Mouse (Mus musculus) left cerebral cortex, adult 2 months (tissue): Measurements from ENCODE around the gene Cyp2j13. TPM values are rescaled to one million over a fixed set of nuclear protein-coding genes. Genes with fewer than 3 reads are reported as not detected.
"Not testable (repeated sequence)": the region's sequence is repeated elsewhere in the genome, so short reads cannot be mapped to it uniquely, and the experiment has no call there.

Source experiments
- DNase-seq, 2 experiments: peaks; one replicate each; pipeline ENCODE4 v3.0.0; 2021 to 2022; ENCODE audit warnings: low spot score in 2 of 2, mixed read lengths in 1 of 2; ENCODE audit errors: extremely low spot score in 1 of 2
- H3K27ac ChIP-seq: fragments of 200-600 bp; 2 replicates; pipeline ENCODE4 v1.8.1; 2022
- H3K4me3 ChIP-seq: fragments of 200-600 bp; 2 replicates; pipeline ENCODE4 v1.8.1; 2022
- CTCF ChIP-seq: fragments of 200-600 bp; IDR thresholded peaks from 2 replicates; pipeline ENCODE4 v1.8.1; 2022; ENCODE audit warnings: antibody characterized with exemption, mild to moderate bottlenecking, moderate library complexity
- intact Hi-C: fragments of 180-260 bp; cut with DNase I; formaldehyde crosslinking; loops from one replicate; pipeline ENCODE4 v1.15.1; 2025
- long read RNA-seq, 2 experiments: library from polyadenylated mRNA; stranded (forward); transcript quantifications; one replicate each; pipeline ENCODE4 v2.0.0; 2021; ENCODE audit warnings: borderline mapping rate in 2 of 2
- total RNA-seq, 2 experiments: library from RNA; stranded (reverse); gene quantifications; 2 replicates each; pipeline ENCODE4 v1.2.3; 2021

Gene Cyp2j13
- total RNA-seq, result 1 to 10 TPM; 1.1 to 1.2 TPM
- long read RNA-seq, experiment 1, partial matches to known transcripts, result 0 of 1 reads
- long read RNA-seq, experiment 1, other reads (novel, unspliced or antisense), result 1 of 1 reads
- long read RNA-seq, experiment 2, result 0 reads

DNA sequence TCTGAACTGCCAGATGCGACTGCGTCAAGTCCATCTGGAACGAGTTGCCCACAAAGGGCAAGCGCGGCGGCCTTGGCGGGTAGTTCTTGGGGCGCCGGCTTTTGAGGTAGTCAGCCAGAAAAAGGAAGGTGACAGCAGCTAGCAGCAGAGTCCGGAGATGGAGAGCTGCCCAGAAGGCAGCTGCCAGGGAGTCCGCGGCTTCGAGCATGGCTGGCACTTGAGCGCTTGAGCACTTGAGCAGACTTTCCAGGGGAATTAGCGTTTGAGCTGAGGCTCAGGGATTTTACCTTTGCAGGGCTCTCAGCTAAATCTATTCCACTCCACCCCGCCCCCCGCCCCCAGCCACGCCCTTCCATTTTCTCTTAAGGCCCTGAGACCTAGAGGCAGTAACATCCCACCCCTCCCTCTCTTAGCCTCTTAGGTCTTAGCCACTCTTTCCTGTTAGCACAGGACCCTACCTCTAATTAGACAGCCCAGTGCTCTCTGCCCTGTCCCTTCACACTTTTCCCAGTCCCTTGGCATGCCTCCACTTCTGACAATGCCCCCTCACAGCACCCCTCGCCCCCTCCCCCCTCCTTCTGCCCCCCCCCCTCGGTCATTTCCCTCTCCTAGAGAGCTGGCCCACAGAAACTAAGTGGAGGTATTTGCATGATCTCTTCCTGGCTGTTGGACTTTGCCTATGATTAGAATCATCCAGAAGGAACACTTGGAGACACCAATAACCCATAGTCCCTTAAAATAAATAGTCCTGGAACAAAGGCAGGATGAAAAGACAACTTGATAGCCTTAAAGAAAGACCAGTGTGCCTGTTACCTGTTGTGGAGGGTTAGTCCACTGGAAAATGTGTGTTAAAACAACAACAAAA, at the start of gene Cyp2j13:
TSS of gene Cyp2j13 (minus strand) at position 286 of the 865 bp plus-strand sequence.
- intact Hi-C loops, result loop anchor here (1.0 kb wide), 1 partner anchor 48 kb away; no protein-coding TSS in a partner anchor
- H3K4me3 ChIP-seq, result 0 out of 2 replicates have a peak within 1 kb of the TSS, but pooled peaks have one; percentile 11
- H3K27ac ChIP-seq, result no peak within 1 kb of the TSS
- no peak for TF ChIP-seq CTCF
- peak in 1 of 2 experiments; percentile 20 for DNase-seq

DNA sequence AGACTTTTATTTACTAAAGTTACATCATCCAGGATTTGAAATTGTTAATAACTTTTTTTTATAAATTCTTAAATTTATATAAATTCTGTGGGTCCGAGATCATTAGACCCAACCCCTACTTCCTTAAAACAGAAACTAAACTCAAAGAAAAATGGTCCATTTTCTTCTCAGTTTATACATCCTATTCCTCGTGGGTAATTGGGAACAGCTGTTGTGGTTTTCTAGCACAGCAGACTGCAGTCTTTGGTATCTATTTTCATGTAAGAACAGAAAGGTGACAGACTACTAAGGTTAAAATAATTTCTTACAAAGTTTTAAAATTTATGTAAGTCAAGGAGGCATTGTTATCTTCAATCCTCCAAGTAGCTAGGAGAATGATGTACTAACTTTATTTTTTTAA, 19.5 kb upstream of the Cyp2j13 start:
- intact Hi-C loops, result no loop called here
- no peak for TF ChIP-seq CTCF
- H3K27ac ChIP-seq, result no peak overlapping the region
- DNase-seq, result no peak
- no peak overlapping the region for H3K4me3 ChIP-seq

GRCm38 (mm10) chr4:96091869-96092268, 14.5 kb upstream of the Cyp2j13 start:
- intact Hi-C loops, result loop anchor here (2.0 to 5.0 kb wide), 2 partner anchors 435 to 591 kb away; no protein-coding TSS in a partner anchor
- no peak overlapping the region for H3K27ac ChIP-seq
- DNase-seq, result no peak
- TF ChIP-seq CTCF, result peak; percentile 38
- no peak overlapping the region for H3K4me3 ChIP-seq

DNA sequence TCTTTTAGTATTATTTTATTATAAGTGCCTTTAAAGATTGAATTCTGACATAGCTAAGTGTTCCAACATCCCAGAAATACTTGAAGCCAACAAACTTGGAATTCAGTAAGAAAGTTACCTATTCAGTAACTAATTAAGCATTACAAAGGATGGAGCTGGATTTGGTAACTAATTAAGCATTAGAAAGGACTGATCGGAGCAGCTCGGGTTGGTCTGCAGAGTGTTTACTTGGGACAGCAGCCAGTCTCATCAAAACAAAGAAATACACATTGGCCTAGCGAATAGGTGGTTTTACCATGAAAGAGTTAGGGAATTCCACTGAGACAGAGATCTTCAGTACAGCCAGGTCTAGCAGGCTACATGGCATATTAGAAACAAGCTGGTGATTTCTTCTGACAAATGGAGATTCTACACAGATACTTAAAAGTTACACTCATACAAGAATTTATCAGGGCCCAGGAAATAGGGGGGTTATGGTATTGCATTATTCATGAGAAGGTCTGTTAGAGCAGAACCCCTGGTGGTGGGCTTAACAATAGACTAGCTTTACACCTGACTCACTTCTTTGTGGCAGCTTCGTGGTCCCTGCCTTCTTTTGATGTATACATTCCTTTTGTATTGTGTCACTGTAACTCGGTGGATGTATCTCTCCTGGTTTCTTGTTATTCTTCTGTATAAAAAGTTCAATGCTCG, 12.2 kb upstream of the Cyp2j13 start:
- H3K27ac ChIP-seq, H3K4me3 ChIP-seq, DNase-seq: not testable (repeated sequence)
- intact Hi-C loops, result loop anchor here (5.0 kb wide), 1 partner anchor 438 kb away; no protein-coding TSS in a partner anchor

DNA sequence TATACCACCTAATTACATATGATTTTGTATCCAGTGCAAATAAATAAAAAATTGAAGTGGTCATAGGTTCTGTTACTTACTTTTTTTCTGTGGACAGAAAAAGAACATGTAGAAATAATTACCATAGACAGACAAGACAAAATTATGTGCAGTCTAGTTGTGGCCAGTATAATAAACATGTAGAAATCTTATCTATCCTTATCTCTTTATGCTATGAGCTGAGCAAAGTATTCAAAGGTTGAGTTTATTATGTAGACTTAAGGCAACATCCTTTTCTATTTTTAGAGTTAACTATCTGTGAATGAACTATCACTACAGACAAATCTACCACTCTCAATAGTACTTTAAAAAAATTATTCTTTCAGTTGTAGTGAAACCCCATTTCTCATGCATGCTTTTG, 962 bp upstream of the Cyp2j13 start:
- Histone ChIP-seq H3K27ac (no peak overlapping the region), H3K4me3 (no peak overlapping the region)
- intact Hi-C loops, result no loop called here
- no peak for DNase-seq
- no peak for TF ChIP-seq CTCF

DNA sequence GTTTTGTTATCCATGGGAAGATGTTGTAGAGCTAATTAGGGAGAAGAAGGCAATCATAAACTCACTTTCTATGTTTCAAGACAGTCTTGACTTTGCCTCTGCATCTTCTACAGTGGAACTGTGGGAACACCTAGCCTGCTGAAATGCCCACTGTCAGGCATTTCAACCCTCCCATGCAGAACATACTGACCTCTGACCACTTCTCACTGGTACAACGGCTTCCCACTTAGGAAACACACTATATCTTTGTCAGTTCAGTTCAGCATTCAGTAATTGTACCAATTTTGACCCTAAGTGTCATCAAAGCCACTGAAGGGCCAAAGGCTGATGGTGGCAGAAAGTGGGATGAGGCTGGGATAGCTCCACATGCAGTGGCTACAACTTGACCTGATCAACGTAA, 15.3 kb downstream of the Cyp2j13 start:
- H3K27ac ChIP-seq, result no peak overlapping the region
- TF ChIP-seq CTCF, result no peak
- no peak for DNase-seq
- intact Hi-C loops, result no loop called here
- no peak overlapping the region for H3K4me3 ChIP-seq

GRCm38 (mm10) chr4:96060106-96060505, 17.2 kb downstream of the Cyp2j13 start:
- Histone ChIP-seq H3K4me3 (no peak overlapping the region), H3K27ac (no peak overlapping the region)
- DNase-seq, result no peak
- TF ChIP-seq CTCF, result no peak
- intact Hi-C loops, result no loop called here

DNA sequence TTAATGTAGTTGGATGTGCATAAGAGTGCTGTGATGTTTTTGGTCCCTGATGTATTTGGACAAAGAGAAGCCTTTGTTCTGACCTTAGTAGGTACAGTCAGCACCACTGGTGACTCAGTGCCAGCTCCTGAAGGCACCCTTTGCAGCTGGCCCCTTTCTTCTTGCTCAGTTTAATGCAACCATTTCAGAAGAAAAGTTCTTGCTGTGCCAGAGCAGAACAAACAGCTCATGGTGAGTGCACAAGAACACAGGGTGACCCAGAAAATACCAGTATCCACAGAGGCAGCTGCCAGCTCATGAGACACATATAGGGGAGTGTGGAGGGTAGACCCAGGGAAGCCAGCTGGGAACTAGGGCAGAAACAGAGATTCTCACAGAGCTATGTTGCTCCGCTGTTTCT, 48.9 kb downstream of the Cyp2j13 start:
- peak overlapping the region; percentile 48 for H3K27ac ChIP-seq
- H3K4me3 ChIP-seq, result no peak overlapping the region
- TF ChIP-seq CTCF, result no peak
- peak in 1 of 2 experiments; percentile 21 for DNase-seq
- intact Hi-C loops, result loop anchor here (10.0 kb wide), 1 partner anchor 1024 kb away; no protein-coding TSS in a partner anchor

GRCm38 (mm10) chr4:96022803-96023202, 54.5 kb downstream of the Cyp2j13 start:
- DNase-seq, result no peak
- no peak overlapping the region for H3K27ac ChIP-seq
- intact Hi-C loops, result loop anchor here (10.0 kb wide), 1 partner anchor 1018 kb away; no protein-coding TSS in a partner anchor
- TF ChIP-seq CTCF, result peak; percentile 65
- no peak overlapping the region for H3K4me3 ChIP-seq

DNA sequence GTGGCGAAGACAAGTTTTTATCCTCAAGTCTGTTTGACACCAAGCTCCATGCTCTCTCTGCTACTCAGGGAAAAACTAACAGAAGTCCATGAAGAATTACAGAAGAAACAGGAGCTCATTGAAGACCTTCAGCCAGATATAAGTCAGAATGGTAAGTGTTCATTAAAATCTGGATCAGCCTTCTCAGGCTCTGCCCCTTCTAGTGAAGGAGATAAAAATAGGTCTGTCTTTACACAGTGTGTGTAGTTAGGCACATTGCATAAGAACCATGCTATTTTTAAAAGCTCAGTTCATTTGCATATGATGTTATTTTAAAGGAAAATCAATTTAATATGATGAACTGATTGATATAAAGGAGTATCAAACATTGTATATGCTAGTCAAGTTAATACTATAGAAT, 60.5 kb downstream of the Cyp2j13 start:
- intact Hi-C loops, result no loop called here
- DNase-seq, result no peak

GRCm38 (mm10) chr4:95982221-95982620, 95.1 kb downstream of the Cyp2j13 start:
- intact Hi-C loops, DNase-seq, H3K27ac ChIP-seq, H3K4me3 ChIP-seq: not testable (repeated sequence)

More for the DNA sequence above, 60.5 kb downstream of the Cyp2j13 start:
- Histone ChIP-seq H3K27ac (no peak overlapping the region), H3K4me3 (no peak overlapping the region)
- TF ChIP-seq CTCF, result no peak

Other genes with a start within 250 kb of the Cyp2j13 start
- gene Hook1, start 110.3 kb downstream of the Cyp2j13 start, total RNA-seq, result 10 to 100 TPM; 76.9 to 87.5 TPM
- 1 to 10 TPM; 1.4 to 1.5 TPM for gene Cyp2j12, start 63.6 kb upstream of the Cyp2j13 start, total RNA-seq
- gene Cyp2j7, start 159.1 kb upstream of the Cyp2j13 start, total RNA-seq, result not detected